Mouse (Mus musculus) right cerebral cortex, postnatal 10 days (tissue): ENCODE measurements around the gene Ppp1r12a.

Experiments
- DNase-seq, 2 experiments: peaks; one replicate each; pipeline ENCODE4 v3.0.0; 2021; ENCODE audit warnings: low spot score in 2 of 2

The Ppp1r12a gene

DNA sequence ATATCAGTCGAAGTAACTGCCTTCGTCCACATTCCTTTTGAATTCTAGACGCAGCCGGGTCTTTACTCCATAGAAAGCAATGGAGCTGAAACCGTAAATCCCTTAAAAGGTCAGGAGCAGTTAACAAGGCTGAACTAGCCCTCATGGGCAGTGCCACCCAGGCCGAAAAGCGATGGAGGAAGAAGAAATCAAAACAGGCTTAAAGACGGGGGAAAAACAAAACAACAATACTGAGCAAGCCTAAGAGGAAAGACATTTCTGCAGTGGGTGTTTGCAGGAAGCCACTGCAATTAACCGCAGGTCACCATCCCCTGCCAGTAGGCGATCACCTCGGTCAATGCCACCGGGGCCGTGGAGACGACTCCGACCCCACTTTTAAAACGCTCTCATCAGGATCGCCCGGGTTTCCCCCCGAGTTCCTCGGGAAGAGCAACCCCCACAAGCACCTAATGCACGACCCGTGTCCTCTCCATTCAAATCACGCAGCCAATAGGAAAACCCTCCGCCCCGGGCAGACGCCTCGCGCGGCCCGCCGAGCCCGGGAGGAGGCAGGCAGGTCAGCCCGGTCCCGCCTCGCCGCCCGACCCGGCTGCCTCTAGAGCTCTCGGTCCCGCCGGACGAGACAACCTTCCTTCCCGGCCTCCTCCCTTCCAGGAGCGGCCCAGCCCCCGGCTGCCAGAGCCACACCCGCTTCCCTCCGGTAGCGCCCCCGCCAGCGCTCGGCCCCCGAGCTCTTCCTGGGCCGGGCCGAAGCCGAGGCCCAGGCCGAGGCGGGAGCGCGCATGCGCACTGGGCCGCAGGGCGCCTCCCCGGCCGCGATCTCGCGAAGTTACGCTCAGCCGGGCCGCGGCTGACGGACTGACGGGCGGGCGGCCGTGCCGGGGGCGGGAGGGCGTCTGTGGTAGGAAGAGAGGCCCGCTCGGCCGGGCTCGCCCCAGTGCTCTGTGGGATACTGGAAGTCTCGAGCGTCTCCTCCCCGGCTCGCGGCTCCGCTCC is at the start of gene Ppp1r12a:
Ppp1r12a (plus strand) TSS at position 933 of the 996 bp plus-strand sequence.
- DNase-seq: peak; percentile 95 to 96

DNA sequence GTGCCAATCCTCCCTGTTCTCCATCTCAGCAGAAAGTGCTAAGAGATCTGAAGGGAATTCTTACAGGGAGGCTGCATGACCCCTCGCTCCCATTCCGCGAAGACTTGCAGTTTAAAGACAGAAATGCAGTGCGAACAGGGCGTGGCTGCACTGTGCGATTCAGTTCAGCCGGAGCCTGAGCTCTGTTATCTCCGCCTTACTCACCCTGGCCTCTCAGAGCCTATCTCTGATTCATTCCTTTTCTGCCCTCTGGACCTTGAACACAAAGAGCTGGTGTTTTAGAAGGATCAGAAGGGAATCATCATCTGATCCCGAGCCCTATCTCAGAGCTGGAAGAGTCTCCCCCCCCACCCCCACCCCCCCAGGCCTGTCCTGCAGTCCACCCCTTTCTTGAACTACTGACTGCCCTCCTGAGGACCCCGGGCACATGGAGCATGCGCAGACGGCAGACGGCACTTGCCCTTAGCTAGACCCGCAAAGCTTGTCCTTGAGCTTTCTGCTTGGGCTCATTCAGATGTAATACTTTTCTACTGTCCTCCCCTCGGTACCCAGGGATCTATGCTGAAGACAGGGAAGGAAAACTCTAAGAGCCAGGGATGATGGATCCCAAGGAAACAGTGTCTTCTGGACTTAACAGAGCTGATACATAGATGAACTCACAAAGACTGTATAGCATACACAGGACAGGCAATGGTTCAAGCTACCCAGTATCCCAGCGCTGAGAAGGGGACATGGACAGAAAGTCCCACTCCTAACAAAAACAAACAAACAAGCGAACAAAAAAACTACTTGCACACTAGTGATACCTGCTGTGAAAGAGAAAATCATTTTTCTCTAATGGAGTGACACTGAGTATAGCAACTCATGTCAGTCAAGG is 48.4 kb upstream of the Ppp1r12a start:
- no peak for DNase-seq

DNA sequence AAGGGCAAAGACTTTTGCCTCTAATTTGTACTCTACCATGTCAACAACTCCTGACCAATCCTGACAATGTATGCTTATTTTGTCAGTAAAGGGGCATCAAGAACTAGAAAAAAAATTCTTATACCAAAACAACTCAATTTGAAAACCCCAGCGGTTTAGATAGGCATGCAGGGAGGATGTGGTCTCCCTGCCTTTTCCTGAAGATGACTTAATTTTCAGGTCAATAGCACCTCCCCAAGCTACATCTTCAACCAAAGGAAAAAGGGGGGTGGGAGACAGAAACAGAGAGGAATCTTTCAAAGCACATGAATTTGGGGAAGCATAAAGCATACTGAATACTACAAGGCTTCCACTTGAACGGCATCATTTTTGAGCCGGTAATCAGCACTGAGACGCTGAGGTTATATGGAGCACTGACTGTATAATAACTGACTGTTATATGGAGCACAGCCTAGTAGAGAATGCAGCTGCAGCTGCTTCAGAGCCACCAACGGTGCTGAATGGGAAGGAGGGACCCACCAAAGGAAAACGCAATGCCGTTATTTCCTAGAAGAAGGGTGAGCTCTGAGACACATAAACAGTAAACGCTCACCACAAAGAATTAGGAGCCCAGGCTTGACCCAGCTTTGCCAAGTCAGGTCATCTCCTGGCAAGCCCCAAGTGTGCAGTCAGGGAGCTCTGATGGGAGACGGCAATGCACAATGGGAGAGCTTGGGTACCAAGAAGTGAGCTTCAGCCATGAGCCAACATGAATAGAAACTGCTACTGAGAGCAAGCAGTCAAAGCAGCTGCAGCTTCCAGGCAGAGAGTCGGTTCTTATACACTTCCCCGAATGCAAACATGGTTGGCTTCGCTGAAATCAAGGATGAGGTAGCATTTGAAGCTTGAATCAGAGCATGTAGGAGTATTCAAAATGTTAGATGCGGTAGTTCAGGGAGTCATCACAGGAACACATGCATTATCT is 43.5 kb upstream of the Ppp1r12a start:
- no peak for DNase-seq

DNA sequence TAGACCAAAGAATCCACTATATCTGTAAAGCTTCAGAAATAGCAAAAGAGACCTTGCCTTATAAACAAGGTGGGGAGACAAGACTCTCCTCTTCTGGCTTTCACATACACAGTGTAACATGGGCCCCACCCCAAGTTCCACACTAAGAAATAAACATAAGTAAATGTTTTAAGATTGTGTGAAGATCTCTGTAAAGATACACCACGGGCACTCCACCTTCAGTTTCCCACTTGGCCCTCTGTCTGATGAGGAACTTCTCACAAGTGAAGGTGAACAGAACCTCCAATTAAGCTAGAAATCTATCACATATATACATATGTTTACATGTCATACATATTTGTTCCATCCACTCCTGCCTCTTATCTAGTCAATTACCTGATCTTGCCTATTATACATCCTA is 42.6 kb upstream of the Ppp1r12a start:
- no peak for DNase-seq

GRCm38 (mm10) chr10:108124934-108125599 is 36.9 kb upstream of the Ppp1r12a start:
- no peak for DNase-seq

- no peak for DNase-seq
Observed at GRCm38 (mm10) chr10:108129167-108129566, 32.8 kb upstream of the Ppp1r12a start.

- no peak for DNase-seq
Observed at GRCm38 (mm10) chr10:108131858-108132257, 30.1 kb upstream of the Ppp1r12a start.

DNA sequence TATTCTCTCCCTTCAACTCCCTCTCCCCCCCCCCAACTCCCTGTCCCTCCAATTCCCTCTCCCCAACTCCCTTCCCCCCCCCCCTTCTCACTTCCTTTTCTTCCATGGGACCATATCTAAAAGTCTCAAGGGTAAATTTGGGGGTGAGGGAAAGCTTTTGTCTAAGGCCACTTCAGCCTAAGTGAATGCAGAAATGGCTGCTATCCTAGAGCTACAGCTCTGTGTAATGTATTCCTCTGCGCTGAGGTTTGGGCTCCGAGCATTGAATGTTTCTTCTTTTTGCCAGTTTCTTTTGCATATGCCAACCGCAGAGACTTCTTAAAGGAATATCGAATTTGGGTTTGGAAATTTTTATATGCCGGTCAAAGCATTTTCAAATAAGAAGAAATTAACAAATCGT is 28.7 kb upstream of the Ppp1r12a start:
- DNase-seq: peak; percentile 29 to 40

GRCm38 (mm10) chr10:108133745-108134144 is 28.2 kb upstream of the Ppp1r12a start:
- peak; percentile 37 to 66 for DNase-seq

GRCm38 (mm10) chr10:108138347-108138746 is 23.6 kb upstream of the Ppp1r12a start:
- no peak for DNase-seq

DNA sequence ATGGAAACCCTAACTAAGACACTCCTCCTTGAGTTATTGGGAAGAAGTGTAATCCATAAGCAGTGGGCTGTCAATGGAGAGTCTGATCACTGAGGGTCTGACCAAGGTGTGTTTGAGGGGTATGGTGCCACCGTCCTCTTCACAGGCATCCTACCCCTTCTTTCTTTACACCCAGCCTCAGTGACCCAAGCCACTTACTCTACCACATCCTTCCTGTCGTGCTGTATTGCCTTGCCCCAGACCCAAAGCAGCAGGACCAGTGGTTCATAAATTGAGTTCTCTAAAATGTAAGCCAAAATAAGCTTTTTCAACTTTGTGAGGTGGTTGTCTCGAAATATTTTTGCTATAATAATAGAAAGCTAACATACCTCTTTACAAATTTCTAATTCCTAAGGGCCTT is 22.2 kb upstream of the Ppp1r12a start:
- no peak for DNase-seq

- no peak for DNase-seq
Observed at GRCm38 (mm10) chr10:108140742-108141141, 21.3 kb upstream of the Ppp1r12a start.

DNA sequence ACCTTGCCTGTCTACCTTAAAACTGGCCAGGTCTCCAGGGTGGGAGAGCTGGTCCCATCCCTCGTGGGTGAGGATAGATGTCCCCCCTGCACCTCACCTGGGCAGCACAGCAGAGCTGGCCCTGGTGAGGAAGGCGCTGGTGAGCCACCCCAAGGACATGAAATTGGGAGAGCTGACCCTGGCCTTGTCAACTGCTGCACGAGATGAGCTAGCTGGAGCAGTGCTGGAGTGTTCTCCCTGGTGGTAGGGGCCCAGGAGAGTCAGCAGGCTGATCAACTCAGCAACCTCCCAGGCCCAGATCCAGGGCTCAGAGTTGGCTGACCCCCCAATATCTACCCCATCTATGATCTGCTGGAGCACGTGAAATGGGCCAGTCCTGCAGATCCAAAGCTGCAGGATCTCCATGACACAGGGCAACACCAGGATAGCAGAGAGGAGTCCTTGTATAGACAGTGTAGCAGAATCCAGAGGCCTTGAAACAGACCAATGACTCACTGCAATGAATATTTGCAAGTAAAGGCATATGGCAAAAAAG is 17.9 kb upstream of the Ppp1r12a start:
- no peak for DNase-seq

GRCm38 (mm10) chr10:108145701-108146100 is 16.3 kb upstream of the Ppp1r12a start:
- DNase-seq: no peak

DNA sequence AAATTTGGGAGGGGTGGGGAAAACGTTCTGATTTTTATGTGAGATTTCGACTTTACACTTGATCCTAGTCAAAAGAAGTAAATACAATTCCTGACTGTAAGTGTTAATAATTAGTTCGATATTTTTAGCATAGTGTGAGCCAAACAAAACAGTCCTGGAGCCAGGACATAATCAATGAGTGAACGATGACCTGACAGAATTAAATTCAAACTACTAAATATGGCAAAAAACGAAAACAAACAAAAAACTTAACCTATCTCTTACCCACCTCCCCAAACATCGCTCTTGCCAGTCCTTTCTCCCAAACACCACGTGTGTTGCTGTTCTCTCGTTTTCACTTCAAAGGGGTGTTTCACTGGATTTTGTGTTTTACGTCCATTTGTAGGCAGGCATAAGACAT is 15.0 kb upstream of the Ppp1r12a start:
- DNase-seq: no peak

DNA sequence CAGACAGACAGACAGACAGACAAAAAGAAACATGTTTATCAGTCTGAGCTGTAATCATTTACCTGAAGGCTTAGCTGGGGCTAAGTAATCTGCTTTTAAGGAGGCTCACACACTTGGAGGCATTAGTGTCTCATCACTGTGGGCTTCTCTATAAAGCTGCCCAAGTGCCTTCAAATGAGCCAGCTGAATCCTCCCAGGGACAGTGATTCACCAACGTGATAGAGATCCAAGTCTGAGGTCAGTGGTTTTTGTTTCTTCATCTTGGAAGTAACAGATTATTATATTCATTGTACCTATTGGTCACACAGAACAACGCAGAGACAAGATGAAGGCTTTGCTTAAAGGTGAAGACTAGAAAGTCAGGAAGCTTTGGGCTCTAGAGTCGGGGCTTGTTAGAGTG is 8.7 kb upstream of the Ppp1r12a start:
- no peak for DNase-seq

DNA sequence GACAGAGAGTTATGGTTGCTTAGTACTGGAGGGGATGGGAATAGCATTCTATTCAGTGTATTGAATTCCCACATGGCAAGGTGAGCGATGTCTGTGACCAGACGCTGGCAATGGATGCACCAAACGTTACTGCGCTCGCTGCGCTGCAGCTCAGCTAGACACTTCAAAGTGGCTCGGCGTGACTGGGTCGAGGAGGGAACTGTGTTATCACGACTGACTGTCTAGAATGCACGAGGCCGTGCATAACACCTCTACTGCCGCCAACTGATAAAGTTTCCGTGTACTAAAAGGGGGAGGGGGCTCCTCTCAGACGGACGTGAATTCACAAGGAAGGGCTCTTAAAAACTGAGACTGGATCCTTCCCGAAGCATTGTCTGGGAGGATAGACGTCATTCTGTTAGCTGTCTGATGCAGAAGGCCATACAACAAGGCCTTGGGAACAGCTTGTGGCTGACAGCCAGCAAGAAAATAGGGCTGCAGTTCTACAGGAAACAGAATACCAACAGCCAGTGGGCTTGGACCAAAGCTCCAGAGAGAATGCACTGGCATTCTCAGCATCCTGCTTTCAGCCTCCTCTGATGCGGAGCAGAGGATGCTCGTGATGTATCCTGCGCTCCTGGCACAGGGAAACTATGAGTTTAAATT is 6.8 kb upstream of the Ppp1r12a start:
- DNase-seq: peak; percentile 54 to 57

DNA sequence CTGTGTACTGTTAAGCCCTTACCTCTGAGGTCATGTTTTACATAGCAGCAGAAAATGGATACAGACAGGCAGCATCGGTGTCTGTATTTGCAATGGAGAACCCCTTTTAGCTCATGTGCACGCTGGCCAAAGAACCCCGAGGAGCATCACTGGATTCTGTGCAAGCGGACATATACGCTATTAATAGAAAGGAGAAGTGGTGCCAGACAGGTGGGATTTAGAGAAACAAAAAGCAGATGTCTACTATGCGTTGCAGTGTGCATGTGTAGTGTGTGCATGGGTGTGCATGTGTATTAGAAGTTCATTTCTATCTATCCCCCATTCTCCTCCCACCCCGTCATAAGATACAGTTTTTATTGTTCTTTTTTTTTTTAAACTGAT is 6.3 kb upstream of the Ppp1r12a start:
- no peak for DNase-seq

- no peak for DNase-seq
Observed at GRCm38 (mm10) chr10:108156128-108156527, 5.9 kb upstream of the Ppp1r12a start.

- DNase-seq: no peak
Observed at GRCm38 (mm10) chr10:108159002-108159401, 3.0 kb upstream of the Ppp1r12a start.
